Mouse (Mus musculus) embryonic facial prominence, embryonic 14.5 days (tissue): ENCODE measurements at regions not wholly inside any gene's neighbourhood (a gene's known extent, or its start where the extent isn't known, plus 50 kb on each side); places are given as distances from the start of the nearest gene placed in this dataset.

Experiments
- ATAC-seq: fragments of 200-750 bp; cut with Nextera tagmentation; 2 replicates; pipeline ENCODE4 v1.8.0; 2017; ENCODE audit warnings: low read depth, moderate number of reproducible peaks, moderate TSS enrichment
- DNase-seq: peaks from one replicate; pipeline ENCODE4 v3.0.0-alpha.2; 2015; ENCODE audit warnings: low spot score
- H3K27ac ChIP-seq: fragments of 300-500 bp; sonication (generic); replicated peaks from 2 replicates; pipeline ENCODE4 v1.5.1; 2014; ENCODE audit warnings: low read depth, mild to moderate bottlenecking, low read length, moderate library complexity
- H3K27me3 ChIP-seq: fragments of 300-500 bp; sonication (generic); replicated peaks from 2 replicates; pipeline ENCODE4 v1.6.1; 2014; ENCODE audit warnings: low read length; ENCODE audit not compliant: control insufficient read depth, insufficient read depth
- H3K36me3 ChIP-seq: fragments of 300-500 bp; sonication (generic); 2 replicates; pipeline ENCODE4 v1.6.1; 2014; ENCODE audit warnings: low read length, mixed read lengths; ENCODE audit not compliant: control insufficient read depth, insufficient read depth
- H3K4me1 ChIP-seq: fragments of 300-500 bp; sonication (generic); 2 replicates; pipeline ENCODE4 v1.6.1; 2014; ENCODE audit warnings: antibody characterized with exemption, low read length; ENCODE audit not compliant: control insufficient read depth, insufficient read depth
- H3K4me2 ChIP-seq: fragments of 300-500 bp; sonication (generic); 2 replicates; pipeline ENCODE4 v1.6.1; 2014; ENCODE audit warnings: low read depth, mild to moderate bottlenecking, low read length, moderate library complexity, mixed read lengths
- H3K4me3 ChIP-seq: fragments of 300-500 bp; sonication (generic); 2 replicates; pipeline ENCODE4 v1.5.1; 2014; ENCODE audit warnings: low read depth, mild to moderate bottlenecking, low read length
- H3K9ac ChIP-seq: fragments of 300-500 bp; sonication (generic); 2 replicates; pipeline ENCODE4 v1.6.1; 2014; ENCODE audit warnings: low read depth, mild to moderate bottlenecking, low read length, moderate library complexity, mixed read lengths
- H3K9me3 ChIP-seq: fragments of 300-500 bp; sonication (generic); 2 replicates; pipeline ENCODE4 v1.6.1; 2016; ENCODE audit warnings: low read length; ENCODE audit not compliant: control insufficient read depth
- WGBS: fragments of 180-500 bp; shearing (Covaris S2); extraction: QIAGEN DNeasy Blood & Tissue Kit; methylation state at CpG from one replicate; pipeline ENCODE4 v1.1.7; 2014; 5-methylcytosine and 5-hydroxymethylcytosine counted together

GRCm38 (mm10) chr11:113187407-113187806 is 405.4 kb downstream of the Sox9 start:
- Histone ChIP-seq H3K4me1 (peaks cover 4% of the 10 kb centered on the region; the same call in 1 of the 2 replicates), H3K27ac (no peak overlapping the region), H3K4me2 (no peak overlapping the region), H3K9me3 (no peaks in the 10 kb centered on the region), H3K4me3 (no peak overlapping the region), H3K9ac (no peak overlapping the region), H3K36me3 (no peaks in the 10 kb centered on the region), H3K27me3 (no peaks in the 10 kb centered on the region)
- ATAC-seq = no peak
- WGBS = 56% methylated on average over 8 of the region's 8 CpGs
- DNase-seq = no peak

GRCm38 (mm10) chr11:113188263-113188920 is 406.4 kb downstream of the Sox9 start:
- no peaks in the 10 kb centered on the region for H3K9me3 ChIP-seq
- H3K27me3 ChIP-seq = no peaks in the 10 kb centered on the region
- ATAC-seq = peak; percentile 75; the same call in 1 of the 2 replicates
- no peak overlapping the region for H3K4me2 ChIP-seq
- H3K4me3 ChIP-seq = no peak overlapping the region
- H3K4me1 ChIP-seq = 0 out of 2 replicates have a peak, but pooled peaks cover 7% of the 10 kb centered on the region
- H3K27ac ChIP-seq = no peak overlapping the region
- DNase-seq = peak; percentile 45
- no peak overlapping the region for H3K9ac ChIP-seq
- no peaks in the 10 kb centered on the region for H3K36me3 ChIP-seq
- 24% methylated on average over 4 of the region's 4 CpGs for WGBS

GRCm38 (mm10) chr11:113190006-113190405 is 408.0 kb downstream of the Sox9 start:
- no peaks in the 10 kb centered on the region for H3K9me3 ChIP-seq
- no peak overlapping the region for H3K27ac ChIP-seq
- H3K27me3 ChIP-seq = no peaks in the 10 kb centered on the region
- no peak for DNase-seq
- no peak overlapping the region for H3K9ac ChIP-seq
- no peak overlapping the region for H3K4me3 ChIP-seq
- ATAC-seq = no peak
- H3K36me3 ChIP-seq = no peaks in the 10 kb centered on the region
- H3K4me2 ChIP-seq = no peak overlapping the region
- WGBS = 70% methylated on average over 6 of the region's 6 CpGs
- H3K4me1 ChIP-seq = 0 out of 2 replicates have a peak, but pooled peaks cover 7% of the 10 kb centered on the region

- Histone ChIP-seq H3K27ac (no peak overlapping the region), H3K4me2 (no peak overlapping the region), H3K27me3 (no peaks in the 10 kb centered on the region), H3K4me1 (0 out of 2 replicates have a peak, but pooled peaks cover 7% of the 10 kb centered on the region), H3K36me3 (no peaks in the 10 kb centered on the region), H3K9me3 (no peaks in the 10 kb centered on the region), H3K4me3 (no peak overlapping the region), H3K9ac (no peak overlapping the region)
- no peak for ATAC-seq
- no peak for DNase-seq
- 76% methylated on average over 4 of the region's 4 CpGs for WGBS
Measured at GRCm38 (mm10) chr11:113190520-113190919, 408.5 kb downstream of the Sox9 start.

- Histone ChIP-seq H3K9me3 (no peaks in the 10 kb centered on the region), H3K4me1 (0 out of 2 replicates have a peak, but pooled peaks cover 7% of the 10 kb centered on the region), H3K27ac (no peak overlapping the region), H3K36me3 (no peaks in the 10 kb centered on the region), H3K27me3 (no peaks in the 10 kb centered on the region), H3K4me3 (no peak overlapping the region), H3K4me2 (no peak overlapping the region), H3K9ac (no peak overlapping the region)
- DNase-seq (no peak), ATAC-seq (no peak)
- 93% methylated on average over 7 of the region's 7 CpGs for WGBS
Measured at GRCm38 (mm10) chr11:113191006-113191405, 409.0 kb downstream of the Sox9 start.

GRCm38 (mm10) chr11:113192086-113192856 is 410.2 kb downstream of the Sox9 start:
- DNase-seq (peak; percentile 74), ATAC-seq (peak; percentile 72; the same call in 1 of the 2 replicates)
- H3K27ac ChIP-seq = 0 out of 2 replicates have a peak overlapping the region, but pooled peaks have one; percentile 6
- H3K4me1 ChIP-seq = 0 out of 2 replicates have a peak, but pooled peaks cover 7% of the 10 kb centered on the region
- H3K36me3 ChIP-seq = no peaks in the 10 kb centered on the region
- no peak overlapping the region for H3K4me3 ChIP-seq
- H3K9ac ChIP-seq = no peak overlapping the region
- H3K4me2 ChIP-seq = no peak overlapping the region
- no peaks in the 10 kb centered on the region for H3K27me3 ChIP-seq
- H3K9me3 ChIP-seq = no peaks in the 10 kb centered on the region
- 69% methylated on average over 22 of the region's 22 CpGs for WGBS

GRCm38 (mm10) chr11:113194144-113194827 is 412.3 kb downstream of the Sox9 start:
- DNase-seq (no peak), ATAC-seq (no peak)
- no peaks in the 10 kb centered on the region for H3K27me3 ChIP-seq
- peaks cover 10% of the 10 kb centered on the region; the same call in 1 of the 2 replicates for H3K4me1 ChIP-seq
- H3K9ac ChIP-seq = no peak overlapping the region
- no peak overlapping the region for H3K4me2 ChIP-seq
- 45% methylated on average over 15 of the region's 15 CpGs for WGBS
- no peaks in the 10 kb centered on the region for H3K9me3 ChIP-seq
- H3K4me3 ChIP-seq = no peak overlapping the region
- H3K27ac ChIP-seq = no peak overlapping the region
- no peaks in the 10 kb centered on the region for H3K36me3 ChIP-seq
